Mouse (Mus musculus) testis, adult 2 months (tissue): ENCODE data around the gene Alg14. TPM values are rescaled to one million over a fixed set of nuclear protein-coding genes. Genes with fewer than 3 reads are reported as not detected.

Source experiments
- H3K27ac ChIP-seq: fragments of 200-500 bp; 2 replicates; pipeline ENCODE4 v1.5.1; 2012; ENCODE audit warnings: low read depth, low read length; ENCODE audit not compliant: control insufficient read depth, insufficient read depth
- H3K27me3 ChIP-seq: fragments of 200-500 bp; 2 replicates; pipeline ENCODE4 v1.6.1; 2012; ENCODE audit warnings: mild to moderate bottlenecking, low read length, moderate library complexity; ENCODE audit not compliant: control insufficient read depth, insufficient read depth
- H3K36me3 ChIP-seq: fragments of 200-500 bp; 2 replicates; pipeline ENCODE4 v1.6.1; 2012; ENCODE audit warnings: mild to moderate bottlenecking, low read length; ENCODE audit not compliant: control insufficient read depth, insufficient read depth
- H3K4me1 ChIP-seq: fragments of 200-500 bp; 2 replicates; pipeline ENCODE4 v1.6.1; 2012; ENCODE audit warnings: low read length; ENCODE audit not compliant: control insufficient read depth, insufficient read depth
- H3K4me3 ChIP-seq: fragments of 200-500 bp; 2 replicates; pipeline ENCODE4 v1.5.1; 2012; ENCODE audit warnings: low read depth, mild to moderate bottlenecking, low read length, moderate library complexity, mixed read lengths; ENCODE audit not compliant: control insufficient read depth
- CTCF ChIP-seq: fragments of 200-500 bp; IDR thresholded peaks from 2 replicates; pipeline ENCODE4 v1.5.1; 2012; ENCODE audit warnings: low read depth, mild to moderate bottlenecking, inconsistent platforms, low read length, moderate library complexity; ENCODE audit not compliant: control insufficient read depth, insufficient read depth, insufficient replicate concordance
- POLR2A ChIP-seq: fragments of 200-500 bp; IDR thresholded peaks from 2 replicates; pipeline ENCODE4 v1.6.1; 2012; ENCODE audit warnings: low read depth, mild to moderate bottlenecking, inconsistent platforms, low read length, moderate library complexity; ENCODE audit not compliant: control insufficient read depth
- polyA plus RNA-seq: library from polyadenylated mRNA; depleted of rRNA; stranded (reverse); fragments of >200 nt; gene quantifications from 2 replicates; pipeline ENCODE4 v1.2.3, GENCODE M21; 2012

Alg14 gene
- polyA plus RNA-seq, 1 experiment = 3.3 TPM

DNA sequence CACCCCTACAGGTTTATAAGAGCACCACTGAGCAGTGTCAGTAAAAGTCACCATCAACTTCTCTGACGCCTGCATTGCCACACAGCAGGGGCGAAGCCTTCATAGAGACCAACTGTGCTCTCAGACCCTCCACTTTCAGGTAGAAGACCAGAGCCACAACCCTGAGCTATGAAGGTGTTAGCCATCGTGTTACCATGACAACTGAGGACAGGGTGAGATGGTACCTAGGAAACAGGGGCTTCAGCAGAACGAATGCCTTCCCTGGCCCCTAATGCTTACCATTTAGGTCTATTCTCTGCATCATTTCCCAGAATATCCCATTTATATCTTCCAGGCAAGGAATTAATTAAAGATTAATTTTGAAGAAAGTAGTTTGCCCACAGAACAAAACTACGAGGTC, 17.4 kb downstream of the Alg14 start:
- no peak overlapping the region for H3K4me3 ChIP-seq
- H3K27ac ChIP-seq = no peak overlapping the region
- H3K4me1 ChIP-seq = no peaks in the 10 kb centered on the region; the same call in 1 of the 2 replicates
- no peaks in the 10 kb centered on the region for H3K36me3 ChIP-seq
- H3K27me3 ChIP-seq = no peaks in the 10 kb centered on the region
- TF ChIP-seq CTCF (no peak), POLR2A (no peak)

DNA sequence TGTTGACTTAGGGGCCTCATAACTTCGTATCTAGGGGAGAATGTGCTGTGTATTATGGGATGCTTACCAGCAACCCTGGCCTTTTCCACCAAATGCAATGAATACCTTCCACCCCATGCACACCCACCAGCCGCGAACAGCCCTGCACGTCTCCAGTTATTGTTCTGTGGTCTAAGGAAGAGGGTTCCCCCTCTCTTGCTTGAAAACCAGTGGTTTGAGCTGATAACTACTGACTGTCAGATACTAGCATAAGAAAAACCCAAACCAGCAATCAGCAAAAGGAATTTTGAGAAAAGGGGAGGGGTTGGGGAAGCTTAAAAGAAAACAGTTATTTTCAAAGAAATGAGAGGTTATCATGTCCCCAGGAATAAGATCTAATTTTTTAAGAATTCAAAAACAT, 17.9 kb downstream of the Alg14 start:
- Histone ChIP-seq H3K4me3 (no peak overlapping the region), H3K4me1 (no peaks in the 10 kb centered on the region; the same call in 1 of the 2 replicates), H3K27ac (no peak overlapping the region), H3K36me3 (no peaks in the 10 kb centered on the region), H3K27me3 (no peaks in the 10 kb centered on the region)
- no peak for TF ChIP-seq CTCF
- TF ChIP-seq POLR2A = no peak

DNA sequence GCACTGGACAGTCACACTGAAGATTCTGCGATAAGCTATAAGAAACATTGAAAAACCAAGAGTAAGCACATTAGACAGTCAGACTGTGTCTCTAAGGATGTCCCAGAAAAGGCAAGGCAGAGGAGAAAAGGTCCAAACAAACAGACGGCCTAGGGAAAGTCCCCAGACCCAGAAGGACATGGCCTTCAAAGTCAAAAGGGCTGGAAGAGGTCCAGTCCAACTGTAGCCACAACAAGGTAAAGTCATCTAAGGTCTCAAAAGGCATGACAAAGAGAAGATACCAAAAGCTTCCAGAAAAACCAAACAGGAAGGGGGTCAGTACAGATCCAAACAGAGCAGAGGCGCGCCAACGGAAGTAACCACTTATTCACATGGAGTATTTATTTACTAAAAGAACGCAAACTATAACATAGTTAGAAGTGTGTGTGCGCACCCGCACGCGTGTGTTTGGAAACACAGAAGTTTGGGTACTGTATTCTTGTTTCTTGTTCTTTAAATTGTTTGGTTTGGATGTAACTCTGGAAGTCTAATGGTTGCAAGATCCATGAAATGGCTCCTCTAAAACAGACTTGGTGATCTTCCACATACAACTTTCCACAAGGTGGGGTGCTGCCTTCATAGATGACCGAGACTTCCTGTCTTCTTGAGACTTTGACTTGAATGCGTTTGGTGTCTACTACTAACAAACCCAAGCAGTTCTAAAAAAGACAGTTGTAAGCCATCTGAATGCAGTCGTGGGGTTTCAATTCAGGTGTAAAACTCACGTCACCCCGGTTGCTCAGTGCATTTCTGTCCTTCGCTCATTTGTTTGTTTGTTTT, 18.5 kb downstream of the Alg14 start:
- Histone ChIP-seq H3K4me1 (no peaks in the 10 kb centered on the region; the same call in 1 of the 2 replicates), H3K27ac (no peak overlapping the region), H3K36me3 (no peaks in the 10 kb centered on the region), H3K27me3 (no peaks in the 10 kb centered on the region), H3K4me3 (no peak overlapping the region)
- TF ChIP-seq POLR2A = no peak

DNA sequence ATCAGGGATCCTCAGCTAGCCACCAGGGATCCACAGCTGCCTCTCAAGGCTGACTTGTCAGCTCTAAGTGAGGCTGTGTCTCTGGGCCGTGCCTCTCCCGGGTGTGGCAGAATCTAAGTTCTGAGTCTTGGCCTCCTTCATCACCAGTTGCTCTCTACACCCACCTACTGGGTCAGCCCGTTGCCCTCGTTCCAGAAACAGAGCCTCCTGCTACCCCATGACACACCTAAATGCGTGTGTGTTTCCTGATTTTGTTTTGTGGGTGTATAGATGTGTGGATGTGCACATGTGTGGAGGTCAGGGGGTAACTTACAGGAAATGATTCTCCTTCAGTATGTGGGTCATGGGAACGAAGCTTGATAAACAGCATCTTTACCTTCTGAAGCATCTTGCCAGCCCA, 20.9 kb downstream of the Alg14 start:
- H3K4me3 ChIP-seq = no peak overlapping the region
- no peaks in the 10 kb centered on the region for H3K27me3 ChIP-seq
- no peak overlapping the region for H3K27ac ChIP-seq

DNA sequence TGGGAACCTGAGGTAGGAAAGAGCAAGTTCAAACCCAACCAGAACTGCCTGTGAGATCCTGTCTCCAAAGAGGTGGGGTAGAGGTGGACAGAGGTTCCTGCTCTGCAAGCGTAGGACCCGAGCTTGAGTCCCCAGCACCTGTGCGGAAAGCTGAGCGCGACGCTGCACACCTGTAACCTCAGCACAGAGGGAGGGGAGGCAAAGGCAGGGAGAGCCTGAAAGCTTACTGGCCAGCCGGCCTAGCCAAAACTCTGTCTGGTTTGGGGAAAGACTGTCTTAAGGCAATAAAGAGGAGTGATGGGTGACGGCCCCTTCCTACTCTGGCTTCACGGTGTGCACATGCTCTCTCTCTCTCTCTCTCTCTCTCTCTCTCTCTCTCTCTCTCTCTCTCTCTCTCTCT, 21.4 kb downstream of the Alg14 start:
- Histone ChIP-seq H3K27me3 (no peaks in the 10 kb centered on the region), H3K36me3 (no peaks in the 10 kb centered on the region), H3K27ac (no peak overlapping the region), H3K4me1 (no peaks in the 10 kb centered on the region; the same call in 1 of the 2 replicates), H3K4me3 (no peak overlapping the region)
- TF ChIP-seq POLR2A (no peak), CTCF (no peak)

More for the DNA sequence above, 20.9 kb downstream of the Alg14 start:
- no peaks in the 10 kb centered on the region for H3K36me3 ChIP-seq
- TF ChIP-seq POLR2A (no peak), CTCF (no peak)
- H3K4me1 ChIP-seq = no peaks in the 10 kb centered on the region; the same call in 1 of the 2 replicates

DNA sequence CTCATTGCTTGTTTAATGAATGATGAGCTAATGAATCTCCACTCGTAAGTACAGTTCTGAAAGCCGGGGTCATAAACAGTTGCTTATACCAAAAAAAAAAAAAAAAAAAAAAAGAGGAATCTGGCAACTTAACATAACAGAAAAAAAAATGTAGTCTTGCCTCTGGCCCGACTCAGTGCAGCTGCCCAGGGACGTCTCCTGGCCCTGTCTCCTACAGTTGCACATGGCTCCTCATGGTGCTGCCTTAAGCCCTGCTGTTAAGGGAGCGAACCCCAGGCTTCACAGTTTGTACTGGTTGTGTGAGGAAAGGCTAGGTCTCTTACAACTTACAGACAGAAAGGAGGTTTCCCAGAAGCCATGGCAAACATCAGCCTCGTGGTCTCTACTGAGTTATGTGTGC, 22.6 kb downstream of the Alg14 start:
- Histone ChIP-seq H3K27ac (no peak overlapping the region), H3K36me3 (no peaks in the 10 kb centered on the region), H3K27me3 (no peaks in the 10 kb centered on the region), H3K4me1 (no peaks in the 10 kb centered on the region; the same call in 1 of the 2 replicates), H3K4me3 (no peak overlapping the region)
- TF ChIP-seq POLR2A = no peak
- TF ChIP-seq CTCF = no peak

DNA sequence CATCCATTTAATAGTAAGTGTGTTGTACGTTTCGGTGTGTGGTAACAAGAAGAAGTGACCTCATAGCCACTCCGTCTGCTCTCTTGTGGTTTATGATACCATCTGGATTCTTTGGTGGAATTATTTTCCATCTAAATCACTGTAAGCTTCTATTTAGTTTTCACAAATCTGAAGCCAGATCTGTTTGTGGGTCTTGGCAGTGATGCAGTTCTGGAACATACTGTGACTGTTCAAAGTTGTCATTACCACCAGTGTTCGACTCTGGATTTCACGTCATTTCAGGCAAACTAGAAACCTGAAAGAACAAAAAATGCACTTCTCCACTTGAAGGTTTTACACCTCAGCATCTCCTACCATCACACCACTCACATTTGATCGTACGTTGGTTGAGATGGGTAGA, 23.9 kb downstream of the Alg14 start:
- no peak overlapping the region for H3K4me3 ChIP-seq
- H3K4me1 ChIP-seq = no peaks in the 10 kb centered on the region
- H3K36me3 ChIP-seq = no peaks in the 10 kb centered on the region
- no peak for TF ChIP-seq POLR2A
- no peak for TF ChIP-seq CTCF
- no peaks in the 10 kb centered on the region for H3K27me3 ChIP-seq
- no peak overlapping the region for H3K27ac ChIP-seq
